In genomic region chr2:166175145-166175544, GRCm38 (mm10) we compare ENCODE assay signal across 10 mouse cellular contexts. TPM values are rescaled to one million over a fixed set of nuclear protein-coding genes. Genes with fewer than 3 reads are reported as not detected.
DNase-seq lines count a peak whose midpoint lies in the region; ATAC-seq and TF ChIP-seq lines count a peak whose summit lies in the region.
"Had no signal": no experiment of that assay in that cellular context is flagged by ENCODE, and none has a peak within 500 bp of the region (broad histone marks: within the 10 kb centered on the region; RNA-seq: fewer than 3 reads in every experiment).

No protein-coding gene starts in this region.

- peak overlapping the region; percentile 68 for H3K27ac ChIP-seq in kidney, embryonic 15.5 days
- H3K27ac ChIP-seq in forebrain, postnatal 0 days (ENCODE audit: low read depth, low read length), result no peak overlapping the region

- peaks cover 5% of the 10 kb centered on the region; the same call in 1 of the 2 replicates for H3K27me3 ChIP-seq in kidney, embryonic 15.5 days
- H3K27me3 ChIP-seq in forebrain, postnatal 0 days (ENCODE audit: insufficient read depth, low read length), result 0 out of 2 replicates have a peak, but pooled peaks cover 5% of the 10 kb centered on the region

- no peak overlapping the region for H3K4me2 ChIP-seq in kidney, embryonic 15.5 days
- H3K4me2 ChIP-seq in forebrain, postnatal 0 days (ENCODE audit: low read depth), result no peak overlapping the region

- H3K36me3 ChIP-seq in kidney, embryonic 15.5 days, result no peaks in the 10 kb centered on the region
- H3K36me3 ChIP-seq in forebrain, postnatal 0 days (ENCODE audit: insufficient read depth), result no peaks in the 10 kb centered on the region

- peaks cover 60% of the 10 kb centered on the region for H3K4me1 ChIP-seq in kidney, embryonic 15.5 days
- 0 out of 2 replicates have a peak, but pooled peaks cover 3% of the 10 kb centered on the region for H3K4me1 ChIP-seq in forebrain, postnatal 0 days (ENCODE audit: insufficient read depth)

- DNase-seq in kidney, adult 8-10 months, result no peak
- peak; percentile 51 for DNase-seq in R1 (ENCODE audit: low read depth, low spot score)
- peak; percentile 69 for DNase-seq in forebrain, postnatal 0 days
- no peak for DNase-seq in layer of hippocampus, adult 9-10 months (ENCODE audit: low spot score)
- DNase-seq in ovary, postnatal 10 days (ENCODE audit: low spot score), result no peak
- no peak for DNase-seq in adrenal gland, postnatal 4 days (ENCODE audit: low spot score in 2 of 2)
- DNase-seq: heart, postnatal 14 days had no signal

- H3K9ac ChIP-seq in kidney, embryonic 15.5 days, result no peak overlapping the region
- H3K9ac ChIP-seq in forebrain, postnatal 0 days, result no peak overlapping the region

- H3K9me3 ChIP-seq in kidney, embryonic 15.5 days (replicated peaks), result no peaks in the 10 kb centered on the region
- no peaks in the 10 kb centered on the region for H3K9me3 ChIP-seq in forebrain, postnatal 0 days (ENCODE audit: low read length)

- 0 out of 2 replicates have a peak, but pooled peaks have one; percentile 27 for ATAC-seq in kidney, embryonic 15.5 days (replicated peaks; ENCODE audit: low FRiP score)
- peak; percentile 85 for ATAC-seq in forebrain, postnatal 0 days
- peak; percentile 42; the same call in 1 of the 2 replicates for ATAC-seq in megakaryocyte progenitor cell, adult 5-6 weeks (replicated peaks; ENCODE audit: poor library complexity)

- no peak for TF ChIP-seq CTCF in forebrain, postnatal 0 days (IDR thresholded peaks at IDR 0.05; ENCODE audit: low read depth)

- WGBS in kidney, embryonic 15.5 days, result 17% methylated on average over 3 of the region's 3 CpGs
- WGBS in forebrain, postnatal 0 days, result 19% methylated on average over 3 of the region's 3 CpGs

- no peak overlapping the region for H3K4me3 ChIP-seq in kidney, embryonic 15.5 days (replicated peaks)
- no peak overlapping the region for H3K4me3 ChIP-seq in forebrain, postnatal 0 days (ENCODE audit: low read depth, low read length)

RNA-seq across cellular contexts. Expression of gene Sulf2, which starts 19.7 kb away (rescaled TPM):
- polyA plus RNA-seq in kidney, embryonic 15.5 days (2015; fragmentation: Nextera tagmentation; extraction: Ambion mirVana), result 61.0 and 65.3 TPM in 2 replicates
- total RNA-seq in forebrain, postnatal 0 days (2014; rRNA removed), result 65.6 and 95.6 TPM in 2 replicates
- 54.4 and 67.5 TPM in 2 replicates for polyA plus RNA-seq in forebrain, postnatal 0 days (2015; fragmentation: Nextera tagmentation; extraction: Ambion mirVana)
- total RNA-seq in megakaryocyte progenitor cell, adult 5-6 weeks (2015), result 1.3 and 3.5 TPM in 2 replicates
- 0.88 and 1.5 TPM in 2 replicates for total RNA-seq in megakaryocyte progenitor cell, adult 5-6 weeks (2017)
- 10 to 100 TPM; 89.6 to 94.7 TPM for total RNA-seq in adrenal gland, postnatal 4 days (2021)
- total RNA-seq: MEL had no signal

Comparison
In these comparisons a context has a peak if more than half of its experiments do, and no peak if none do; other contexts are left out.
1. ATAC-seq: peak in every context shown above with its lines; median percentile 85 in forebrain, postnatal 0 days; 42 in megakaryocyte progenitor cell, adult 5-6 weeks; 27 in kidney, embryonic 15.5 days.
2. DNase-seq: peak in R1 (single experiment) and forebrain, postnatal 0 days (single experiment); none in kidney, adult 8-10 months (0 of 2), layer of hippocampus, adult 9-10 months (single experiment), ovary, postnatal 10 days (single experiment) and adrenal gland, postnatal 4 days (0 of 2).
3. RNA of gene Sulf2, which starts 19.7 kb away (total RNA-seq): 65.6 to 95.6 TPM in forebrain, postnatal 0 days and 89.6 to 94.7 TPM in adrenal gland, postnatal 4 days; 0.88 to 3.5 TPM in megakaryocyte progenitor cell, adult 5-6 weeks; every median in the first group is over 10 times any median in the second.